Comparison of ENCODE assay signal across 8 mouse cellular contexts in the genomic region with DNA sequence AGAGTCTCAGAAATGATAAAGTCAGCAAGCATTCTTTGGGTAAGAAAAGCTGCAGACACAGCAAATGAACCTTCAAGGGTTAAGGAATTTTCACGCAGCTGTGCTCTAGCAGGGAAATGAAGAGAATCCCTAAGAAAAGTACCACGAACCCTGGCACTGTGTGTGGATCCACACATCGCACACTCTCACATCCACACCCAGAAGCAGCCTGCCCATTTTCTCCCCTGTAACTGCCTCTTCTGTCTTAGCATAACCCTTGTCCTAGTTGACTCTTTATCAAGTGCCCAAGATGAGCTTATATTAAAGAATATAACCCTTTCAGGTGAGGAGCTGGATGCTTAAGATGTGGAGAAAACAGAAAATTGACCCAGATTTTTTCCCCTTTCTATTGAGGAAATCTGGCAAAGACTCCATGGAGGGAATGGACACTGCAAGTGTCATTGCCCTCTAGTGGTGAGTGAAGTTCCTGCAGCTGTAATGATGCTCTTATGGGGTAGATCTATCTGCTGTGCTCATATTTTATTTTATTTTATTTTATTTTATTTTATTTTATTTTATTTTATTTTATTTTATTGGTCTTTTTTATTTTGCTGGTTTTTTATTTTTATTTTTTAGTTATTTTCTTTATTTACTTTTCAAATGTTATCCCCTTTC.
A peak's percentile ranks its signal among the peaks of the same experiment; 100 is the strongest.
DNase-seq lines count a peak whose midpoint lies in the region; ATAC-seq and TF ChIP-seq lines count a peak whose summit lies in the region.

No protein-coding gene starts in this region.

- H3K9ac ChIP-seq in heart, postnatal 0 days (replicated peaks; ENCODE audit: low read depth, low read length): no peak overlapping the region
- no peak overlapping the region for H3K9ac ChIP-seq in kidney, postnatal 0 days (ENCODE audit: low read depth, low read length)
- no peak overlapping the region for H3K9ac ChIP-seq in midbrain, embryonic 14.5 days (replicated peaks; ENCODE audit: low read length)

- H3K27me3 ChIP-seq in heart, postnatal 0 days (ENCODE audit: control insufficient read depth, insufficient read depth, low read length): no peaks in the 10 kb centered on the region
- H3K27me3 ChIP-seq in heart, embryonic 10.5 days (ENCODE audit: insufficient read depth, poor library complexity, severe bottlenecking): no peaks in the 10 kb centered on the region
- no peaks in the 10 kb centered on the region for H3K27me3 ChIP-seq in kidney, postnatal 0 days (ENCODE audit: insufficient read depth, low read length)
- H3K27me3 ChIP-seq in midbrain, embryonic 14.5 days (ENCODE audit: control insufficient read depth, insufficient read depth, low read length): no peaks in the 10 kb centered on the region

- H3K4me1 ChIP-seq in heart, postnatal 0 days (ENCODE audit: control insufficient read depth, insufficient read depth): no peaks in the 10 kb centered on the region
- no peaks in the 10 kb centered on the region for H3K4me1 ChIP-seq in heart, embryonic 10.5 days
- no peaks in the 10 kb centered on the region for H3K4me1 ChIP-seq in kidney, postnatal 0 days (replicated peaks; ENCODE audit: insufficient read depth, low read length)
- H3K4me1 ChIP-seq in midbrain, embryonic 14.5 days (ENCODE audit: control insufficient read depth, insufficient read depth, low read length): no peaks in the 10 kb centered on the region

- DNase-seq in heart, postnatal 0 days (ENCODE audit: low spot score): no peak
- no peak for DNase-seq in heart, embryonic 10.5 days (ENCODE audit: low spot score)
- DNase-seq in urinary bladder, postnatal 14 days (ENCODE audit: low spot score): peak; percentile 49
- no peak for DNase-seq in urinary bladder, postnatal 10 days (ENCODE audit: low spot score)
- DNase-seq in embryo, embryonic 9.5 days (ENCODE audit: extremely low spot score): peak; percentile 7
- DNase-seq in kidney, postnatal 0 days (ENCODE audit: low spot score): peak; percentile 40
- peak; percentile 75 for DNase-seq in midbrain, embryonic 14.5 days
- no peak for DNase-seq in ovary, postnatal 10 days (ENCODE audit: low spot score)

- TF ChIP-seq CTCF in heart, postnatal 0 days (IDR thresholded peaks at IDR 0.05; ENCODE audit: low read depth): peak; percentile 49
- TF ChIP-seq CTCF in kidney, postnatal 0 days (IDR thresholded peaks at IDR 0.05; ENCODE audit: low read depth): peak; percentile 68

- no peak overlapping the region for H3K4me3 ChIP-seq in heart, postnatal 0 days (ENCODE audit: low read depth, low read length)
- no peak overlapping the region for H3K4me3 ChIP-seq in heart, embryonic 10.5 days
- no peak overlapping the region for H3K4me3 ChIP-seq in kidney, postnatal 0 days (replicated peaks; ENCODE audit: low read depth, low read length)
- no peak overlapping the region for H3K4me3 ChIP-seq in midbrain, embryonic 14.5 days (replicated peaks; ENCODE audit: low read depth, low read length)

- no peaks in the 10 kb centered on the region for H3K36me3 ChIP-seq in heart, postnatal 0 days (replicated peaks; ENCODE audit: control insufficient read depth, insufficient read depth, low read length)
- no peaks in the 10 kb centered on the region for H3K36me3 ChIP-seq in heart, embryonic 10.5 days
- no peaks in the 10 kb centered on the region for H3K36me3 ChIP-seq in kidney, postnatal 0 days (ENCODE audit: insufficient read depth, low read length)
- H3K36me3 ChIP-seq in midbrain, embryonic 14.5 days (ENCODE audit: control insufficient read depth, insufficient read depth, low read length): no peaks in the 10 kb centered on the region

- no peak for TF ChIP-seq EP300 in heart, postnatal 0 days (IDR thresholded peaks at IDR 0.05; ENCODE audit: low read depth)

- WGBS in heart, postnatal 0 days: 72% methylated on average over 3 of the region's 3 CpGs
- WGBS in heart, embryonic 10.5 days: 78% methylated on average over 3 of the region's 3 CpGs
- WGBS in kidney, postnatal 0 days: 82% methylated on average over 3 of the region's 3 CpGs
- WGBS in midbrain, embryonic 14.5 days: 91% methylated on average over 3 of the region's 3 CpGs

- H3K27ac ChIP-seq in heart, postnatal 0 days (ENCODE audit: low read depth): no peak overlapping the region
- no peak overlapping the region for H3K27ac ChIP-seq in heart, embryonic 10.5 days
- no peak overlapping the region for H3K27ac ChIP-seq in kidney, postnatal 0 days
- H3K27ac ChIP-seq in midbrain, embryonic 14.5 days (replicated peaks; ENCODE audit: low read depth, low read length): no peak overlapping the region

- no peak for ATAC-seq in heart, postnatal 0 days (ENCODE audit: insufficient read depth, low read depth)
- ATAC-seq in kidney, postnatal 0 days (replicated peaks; ENCODE audit: low FRiP score, low read depth): no peak
- ATAC-seq in midbrain, embryonic 14.5 days (ENCODE audit: low FRiP score, low TSS enrichment): peak; percentile 70; the same call in 1 of the 2 replicates

- no peak overlapping the region for H3K4me2 ChIP-seq in heart, postnatal 0 days (ENCODE audit: low read depth, low read length)
- no peak overlapping the region for H3K4me2 ChIP-seq in kidney, postnatal 0 days (ENCODE audit: low read length)
- H3K4me2 ChIP-seq in midbrain, embryonic 14.5 days (ENCODE audit: low read length): no peak overlapping the region

- no peaks in the 10 kb centered on the region for H3K9me3 ChIP-seq in heart, postnatal 0 days (replicated peaks; ENCODE audit: control insufficient read depth, low read length)
- no peaks in the 10 kb centered on the region for H3K9me3 ChIP-seq in heart, embryonic 10.5 days
- H3K9me3 ChIP-seq in kidney, postnatal 0 days (replicated peaks; ENCODE audit: low read length): no peaks in the 10 kb centered on the region
- no peaks in the 10 kb centered on the region for H3K9me3 ChIP-seq in midbrain, embryonic 14.5 days (ENCODE audit: control insufficient read depth, low read length)

Comparison
In these comparisons a context has a peak if more than half of its experiments do, and no peak if none do; other contexts are left out.
1. DNase-seq: peak in urinary bladder, postnatal 14 days (single experiment), embryo, embryonic 9.5 days (single experiment), kidney, postnatal 0 days (single experiment) and midbrain, embryonic 14.5 days (single experiment); none in heart, postnatal 0 days (single experiment), heart, embryonic 10.5 days (single experiment), urinary bladder, postnatal 10 days (single experiment) and ovary, postnatal 10 days (single experiment).